Mouse (Mus musculus) myocyte (in vitro differentiated cells): ENCODE data around the gene Tdp1. TPM values are rescaled to one million over a fixed set of nuclear protein-coding genes. Genes with fewer than 3 reads are reported as not detected.

ENCODE experiments used
- H3K27me3 ChIP-seq: one replicate; pipeline ENCODE4 v1.6.1; 2011; ENCODE audit not compliant: control insufficient read depth, insufficient read depth, insufficient read length
- H3K36me3 ChIP-seq: one replicate; pipeline ENCODE4 v1.6.1; 2011; ENCODE audit not compliant: control insufficient read depth, insufficient read depth
- H3K4me2 ChIP-seq: one replicate; pipeline ENCODE4 v1.6.1; 2011; ENCODE audit warnings: low read depth, control low read depth
- H3K4me3 ChIP-seq: one replicate; pipeline ENCODE4 v1.5.1; 2011; ENCODE audit warnings: mild to moderate bottlenecking, control low read depth, moderate library complexity
- H3K79me2 ChIP-seq: one replicate; pipeline ENCODE4 v1.6.1; 2011; ENCODE audit not compliant: control insufficient read depth, insufficient read depth
- H3ac ChIP-seq: one replicate; pipeline ENCODE4 v1.6.1; 2011; ENCODE audit not compliant: control insufficient read depth, insufficient read length
- CEBPB ChIP-seq: IDR thresholded peaks from 2 replicates; pipeline ENCODE4 v1.6.1; 2011; ENCODE audit warnings: mild to moderate bottlenecking, moderate library complexity; ENCODE audit not compliant: poor library complexity, insufficient read depth, severe bottlenecking
- E2F4 ChIP-seq: IDR thresholded peaks from one replicate; pipeline ENCODE4 v1.6.1; 2011; ENCODE audit warnings: mild to moderate bottlenecking, control low read depth, moderate library complexity; ENCODE audit not compliant: insufficient read depth
- MAX ChIP-seq: IDR thresholded peaks from one replicate; pipeline ENCODE4 v1.6.1; 2011; ENCODE audit warnings: low read depth, mild to moderate bottlenecking, control low read depth
- MYOD1 ChIP-seq, 3 experiments: IDR thresholded peaks; one replicate each; pipeline ENCODE4 v1.6.1; 2011; ENCODE audit warnings: control low read depth in 2 of 3, low read depth in 2 of 3, mild to moderate bottlenecking in 2 of 3, moderate library complexity in 1 of 3; ENCODE audit not compliant: insufficient read length in 2 of 3, control insufficient read depth in 1 of 3
- MYOG ChIP-seq, 3 experiments: IDR thresholded peaks; one replicate each; pipeline ENCODE4 v1.6.1; 2011; ENCODE audit warnings: control low read depth in 2 of 3, low read depth in 2 of 3, mild to moderate bottlenecking in 2 of 3; ENCODE audit not compliant: insufficient read length in 2 of 3, control insufficient read depth in 1 of 3, insufficient read depth in 1 of 3
- POLR2A ChIP-seq: IDR thresholded peaks from one replicate; pipeline ENCODE4 v1.6.1; 2011; ENCODE audit warnings: low read depth, mild to moderate bottlenecking, control low read depth, moderate library complexity; ENCODE audit not compliant: insufficient read length
- POLR2AphosphoS2 ChIP-seq: IDR thresholded peaks from one replicate; pipeline ENCODE4 v1.6.1; 2011; ENCODE audit warnings: low read depth, control low read depth; ENCODE audit not compliant: insufficient read length
- REST ChIP-seq: IDR thresholded peaks from one replicate; pipeline ENCODE4 v1.6.1; 2011; ENCODE audit warnings: mild to moderate bottlenecking, control low read depth, moderate library complexity; ENCODE audit not compliant: insufficient read depth, insufficient read length
- SRF ChIP-seq: IDR thresholded peaks from one replicate; pipeline ENCODE4 v1.6.1; 2011; ENCODE audit warnings: low read depth; ENCODE audit not compliant: control insufficient read depth, insufficient read length
- TCF12 ChIP-seq: IDR thresholded peaks from one replicate; pipeline ENCODE4 v1.6.1; 2011; ENCODE audit warnings: mild to moderate bottlenecking, control low read depth; ENCODE audit not compliant: poor library complexity, insufficient read depth, severe bottlenecking
- TCF3 ChIP-seq: IDR thresholded peaks from one replicate; pipeline ENCODE4 v1.6.1; 2011; ENCODE audit warnings: low read depth, control low read depth; ENCODE audit not compliant: insufficient read length
- USF1 ChIP-seq: IDR thresholded peaks from one replicate; pipeline ENCODE4 v1.6.1; 2011; ENCODE audit warnings: low read depth, mild to moderate bottlenecking, control low read depth, moderate library complexity
- polyA plus RNA-seq: library from polyadenylated mRNA; unstranded; fragments of >200 nt; fragmentation: generic; extraction: Trizol; gene quantifications from one replicate; pipeline ENCODE4 v1.2.1, GENCODE M21; 2012; ENCODE audit warnings: missing spikeins

Gene Tdp1
- polyA plus RNA-seq, 1 experiment = 32.2 TPM

DNA sequence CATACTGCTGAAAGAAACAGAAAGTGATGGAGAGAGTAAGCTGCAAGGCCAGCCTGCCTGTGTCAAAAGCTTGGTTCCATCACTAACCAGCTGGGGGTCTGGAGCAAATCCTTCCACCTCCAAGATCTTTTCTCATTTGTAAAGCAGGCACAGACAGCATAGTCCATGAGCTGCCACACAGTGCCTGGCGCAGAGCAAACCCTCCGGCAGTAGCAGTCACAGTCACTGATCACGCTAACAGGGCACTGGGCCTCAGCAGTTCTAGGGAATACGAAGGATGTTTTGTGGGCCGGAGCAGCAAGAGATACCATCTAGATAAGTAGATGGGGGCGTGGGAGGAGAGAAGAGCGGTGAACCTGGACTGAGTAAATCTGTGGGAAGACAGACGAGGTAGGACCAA is 39.4 kb upstream of the Tdp1 start:
- Histone ChIP-seq H3K4me3 (no peak overlapping the region), H3K79me2 (no peaks in the 10 kb centered on the region), H3ac (no peak overlapping the region), H3K36me3 (no peaks in the 10 kb centered on the region), H3K4me2 (no peak overlapping the region), H3K27me3 (no peaks in the 10 kb centered on the region)
- TF ChIP-seq POLR2AphosphoS2 (no peak), REST (no peak), MYOD1 (IDR thresholded peaks at IDR 0.05; ENCODE audit: control insufficient read depth in 1 of 3, insufficient read length in 2 of 3, low read depth in 2 of 3) (no peak), USF1 (no peak), SRF (no peak), TCF3 (no peak), TCF12 (no peak), E2F4 (no peak), MAX (no peak), POLR2A (no peak), CEBPB (no peak)

DNA sequence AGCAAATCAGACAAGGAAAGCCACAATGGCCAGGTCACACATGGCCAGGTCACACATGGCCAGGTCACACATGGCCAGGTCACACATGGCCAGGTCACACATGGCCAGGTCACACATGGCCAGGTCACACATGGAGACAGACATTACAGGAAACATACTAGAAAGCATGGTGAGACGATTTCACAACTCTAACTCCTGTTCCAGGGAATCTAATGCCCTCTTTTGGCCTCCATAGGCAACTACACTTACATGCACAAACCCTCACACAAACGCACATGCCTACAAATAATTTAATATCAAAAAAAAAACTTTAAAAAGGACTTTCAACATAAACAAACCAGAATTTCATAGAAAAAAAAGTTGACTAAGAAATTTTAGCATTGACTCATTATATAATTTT is 34.3 kb upstream of the Tdp1 start:
- Histone ChIP-seq H3K4me3 (no peak overlapping the region), H3K27me3 (no peaks in the 10 kb centered on the region), H3K36me3 (no peaks in the 10 kb centered on the region), H3ac (no peak overlapping the region), H3K79me2 (no peaks in the 10 kb centered on the region), H3K4me2 (no peak overlapping the region)
- TF ChIP-seq POLR2AphosphoS2 (no peak), TCF12 (no peak)

DNA sequence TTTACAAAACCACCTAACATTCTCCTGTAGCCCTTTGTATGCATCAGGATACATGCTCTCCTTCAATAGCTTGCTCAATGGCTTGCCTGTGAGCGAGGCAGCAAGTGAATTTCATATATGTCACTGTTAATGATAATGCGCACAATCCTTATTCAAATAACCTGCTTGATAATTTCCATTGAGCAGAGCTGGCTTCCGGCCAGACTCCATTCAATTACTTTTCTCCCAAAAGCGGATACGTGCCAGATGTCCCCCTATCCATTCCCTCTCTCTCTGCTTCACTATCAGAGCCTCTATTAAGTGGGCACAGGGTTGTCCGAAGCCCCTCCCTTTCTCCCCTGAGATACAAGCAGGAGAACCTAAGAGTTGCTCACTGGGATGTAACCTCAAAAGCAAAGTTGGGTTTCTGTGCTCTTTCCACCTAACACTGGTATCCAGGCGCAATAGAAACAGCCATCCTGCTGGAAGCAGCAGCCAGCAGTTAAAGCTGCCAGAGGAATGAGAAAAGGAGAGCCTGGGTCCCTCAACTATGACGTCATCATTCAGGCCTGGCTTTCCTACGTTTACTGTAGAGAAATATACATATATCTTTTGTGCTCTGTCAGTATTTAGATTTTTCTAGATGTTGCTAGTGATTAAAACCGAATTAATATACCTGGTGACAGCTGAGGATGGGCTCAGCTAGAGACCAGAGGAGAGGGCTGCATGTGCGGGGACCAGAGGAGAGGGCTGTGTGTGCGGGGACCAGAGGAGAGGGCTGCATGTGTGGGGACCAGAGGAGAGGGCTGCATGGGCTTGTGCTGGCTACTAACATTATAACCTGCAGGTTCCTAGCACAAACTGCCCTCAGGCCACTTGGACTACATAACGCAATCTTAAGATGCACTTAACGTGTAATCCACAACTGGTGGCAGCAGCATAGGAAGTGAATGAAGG is 30.7 kb upstream of the Tdp1 start:
- H3K79me2 ChIP-seq = no peaks in the 10 kb centered on the region
- TF ChIP-seq MAX = no peak
- TF ChIP-seq USF1 = no peak
- TF ChIP-seq TCF12 = no peak
- TF ChIP-seq POLR2AphosphoS2 = no peak
- no peak for TF ChIP-seq MYOG (IDR thresholded peaks at IDR 0.05; ENCODE audit: control insufficient read depth in 1 of 3, insufficient read depth in 1 of 3, insufficient read length in 2 of 3, low read depth in 2 of 3)
- no peak for TF ChIP-seq MYOD1 (IDR thresholded peaks at IDR 0.05; ENCODE audit: control insufficient read depth in 1 of 3, insufficient read length in 2 of 3, low read depth in 2 of 3)
- TF ChIP-seq E2F4 = no peak
- no peak for TF ChIP-seq SRF
- TF ChIP-seq CEBPB = no peak
- no peak for TF ChIP-seq REST
- TF ChIP-seq TCF3 = no peak
- TF ChIP-seq POLR2A = no peak

DNA sequence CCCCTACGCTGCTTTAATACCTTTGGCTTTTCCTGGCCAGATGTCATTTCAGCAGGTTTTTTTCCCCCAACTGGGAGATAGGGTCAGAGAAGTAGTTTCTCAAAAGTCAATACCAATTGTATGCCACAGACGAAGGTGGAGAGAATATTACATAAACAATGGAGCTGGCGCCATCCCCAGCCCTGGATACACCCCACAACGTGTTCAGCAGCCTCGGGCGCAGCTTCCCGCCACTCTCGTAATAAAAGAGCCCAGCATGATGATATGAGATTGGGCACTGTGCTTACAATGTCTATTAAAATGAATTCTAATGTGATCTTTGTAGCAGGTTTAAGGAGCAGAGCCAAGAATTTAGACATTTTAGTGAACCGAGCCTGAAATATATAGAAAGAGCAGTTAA is 28.3 kb upstream of the Tdp1 start:
- no peak overlapping the region for H3ac ChIP-seq
- TF ChIP-seq TCF12 (no peak), CEBPB (no peak), REST (no peak), USF1 (no peak), SRF (no peak), E2F4 (no peak), MAX (no peak), MYOG (IDR thresholded peaks at IDR 0.05; ENCODE audit: control insufficient read depth in 1 of 3, insufficient read depth in 1 of 3, insufficient read length in 2 of 3, low read depth in 2 of 3) (no peak), POLR2AphosphoS2 (no peak), POLR2A (no peak), MYOD1 (IDR thresholded peaks at IDR 0.05; ENCODE audit: control insufficient read depth in 1 of 3, insufficient read length in 2 of 3, low read depth in 2 of 3) (no peak), TCF3 (no peak)
- H3K36me3 ChIP-seq = no peaks in the 10 kb centered on the region
- H3K27me3 ChIP-seq = no peaks in the 10 kb centered on the region
- no peak overlapping the region for H3K4me3 ChIP-seq
- H3K79me2 ChIP-seq = no peaks in the 10 kb centered on the region
- H3K4me2 ChIP-seq = no peak overlapping the region

More for the DNA sequence above, 30.7 kb upstream of the Tdp1 start:
- no peak overlapping the region for H3K4me3 ChIP-seq
- H3K4me2 ChIP-seq = no peak overlapping the region
- no peaks in the 10 kb centered on the region for H3K36me3 ChIP-seq
- H3K27me3 ChIP-seq = no peaks in the 10 kb centered on the region
- H3ac ChIP-seq = no peak overlapping the region

DNA sequence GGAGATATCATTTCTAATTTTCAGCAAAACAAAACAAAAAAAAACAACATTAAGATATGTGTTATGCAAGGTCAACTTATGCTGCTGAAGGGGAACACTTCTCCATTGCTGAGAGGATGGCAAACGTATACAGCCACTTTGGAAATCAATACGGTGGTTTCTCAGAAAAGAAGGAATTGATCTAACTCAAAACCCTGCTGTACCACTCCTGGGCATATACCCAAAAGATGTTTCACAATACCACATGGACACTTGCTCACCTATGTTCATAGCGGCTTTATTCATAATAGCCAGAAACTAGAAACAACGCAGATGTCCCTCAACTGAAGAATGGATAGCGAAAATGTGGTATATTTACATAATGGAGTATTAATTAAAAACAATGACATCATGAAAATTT is 25.7 kb upstream of the Tdp1 start:
- Histone ChIP-seq H3K4me2 (no peak overlapping the region), H3K4me3 (no peak overlapping the region), H3K79me2 (no peaks in the 10 kb centered on the region), H3K27me3 (no peaks in the 10 kb centered on the region), H3K36me3 (no peaks in the 10 kb centered on the region), H3ac (no peak overlapping the region)
- no peak for TF ChIP-seq USF1
